Mouse (Mus musculus) kidney, postnatal 0 days (tissue): ENCODE results near the gene Ewsr1. TPM values are rescaled to one million over a fixed set of nuclear protein-coding genes. Genes with fewer than 3 reads are reported as not detected.
A peak's percentile ranks its signal among the peaks of the same experiment; 100 is the strongest.

Experiments used
- ATAC-seq: fragments of 200-750 bp; cut with Nextera tagmentation; replicated peaks from 2 replicates; pipeline ENCODE4 v1.8.0; 2017; ENCODE audit warnings: low read depth, moderate number of reproducible peaks, moderate TSS enrichment, moderate library complexity; ENCODE audit not compliant: low FRiP score
- DNase-seq: peaks from one replicate; pipeline ENCODE4 v3.0.0-alpha.2; 2016; ENCODE audit warnings: low spot score
- H3K27ac ChIP-seq: fragments of 300-500 bp; sonication (generic); 2 replicates; pipeline ENCODE4 v1.5.1; 2014; ENCODE audit warnings: mild to moderate bottlenecking
- H3K27me3 ChIP-seq: fragments of 300-500 bp; sonication (generic); 2 replicates; pipeline ENCODE4 v1.6.1; 2014; ENCODE audit warnings: low read length, mixed read lengths; ENCODE audit not compliant: insufficient read depth
- H3K36me3 ChIP-seq: fragments of 300-500 bp; sonication (generic); 2 replicates; pipeline ENCODE4 v1.6.1; 2014; ENCODE audit warnings: low read length, mixed read lengths; ENCODE audit not compliant: insufficient read depth
- H3K4me1 ChIP-seq: fragments of 300-500 bp; sonication (generic); replicated peaks from 2 replicates; pipeline ENCODE4 v1.6.1; 2014; ENCODE audit warnings: antibody characterized with exemption, low read length, mixed read lengths; ENCODE audit not compliant: insufficient read depth
- H3K4me2 ChIP-seq: fragments of 300-500 bp; sonication (generic); 2 replicates; pipeline ENCODE4 v1.6.1; 2014; ENCODE audit warnings: mild to moderate bottlenecking, low read length, moderate library complexity, mixed read lengths
- H3K4me3 ChIP-seq: fragments of 300-500 bp; sonication (generic); replicated peaks from 2 replicates; pipeline ENCODE4 v1.5.1; 2014; ENCODE audit warnings: low read depth, low read length
- H3K9ac ChIP-seq: fragments of 300-500 bp; sonication (generic); 2 replicates; pipeline ENCODE4 v1.6.1; 2014; ENCODE audit warnings: low read depth, low read length
- H3K9me3 ChIP-seq: fragments of 300-500 bp; sonication (generic); replicated peaks from 2 replicates; pipeline ENCODE4 v1.6.1; 2016; ENCODE audit warnings: low read length, inconsistent platforms, mixed read lengths
- CTCF ChIP-seq: IDR thresholded peaks from 2 replicates; pipeline ENCODE4 v1.5.1; 2016; ENCODE audit warnings: antibody characterized with exemption, low read depth, mild to moderate bottlenecking, moderate library complexity
- WGBS: fragments of 180-500 bp; shearing (Covaris S2); extraction: QIAGEN DNeasy Blood & Tissue Kit; methylation state at CpG from one replicate; pipeline ENCODE4 v1.1.7; 2014; 5-methylcytosine and 5-hydroxymethylcytosine counted together
- polyA plus RNA-seq: library from polyadenylated mRNA; unstranded; fragments of >200 nt; fragmentation: Nextera tagmentation; extraction: Ambion mirVana; gene quantifications from 2 replicates; pipeline ENCODE4 v1.2.1, GENCODE M21; 2015

Ewsr1 gene
- polyA plus RNA-seq, 1 experiment from 2014 or later: 477 TPM

GRCm38 (mm10) chr11:5114931-5115581 lies 16.0 kb upstream of the Ewsr1 start:
- H3K9ac ChIP-seq: no peak overlapping the region
- peak; percentile 93 for DNase-seq
- H3K36me3 ChIP-seq: 0 out of 2 replicates have a peak, but pooled peaks cover 4% of the 10 kb centered on the region
- no peaks in the 10 kb centered on the region for H3K4me1 ChIP-seq
- peak; percentile 67 for ATAC-seq
- TF ChIP-seq CTCF: peak; percentile 100
- no peak overlapping the region for H3K4me3 ChIP-seq
- H3K9me3 ChIP-seq: no peaks in the 10 kb centered on the region
- H3K27ac ChIP-seq: no peak overlapping the region
- H3K4me2 ChIP-seq: no peak overlapping the region
- WGBS: 26% methylated on average over 13 of the region's 13 CpGs
- H3K27me3 ChIP-seq: no peaks in the 10 kb centered on the region

- ATAC-seq: no peak
These were observed 14.6 kb upstream of the Ewsr1 start for GRCm38 (mm10) chr11:5113645-5114044.

GRCm38 (mm10) chr11:5109441-5109840 lies 10.4 kb upstream of the Ewsr1 start:
- Histone ChIP-seq H3K9me3 (no peaks in the 10 kb centered on the region), H3K36me3 (peaks cover 14% of the 10 kb centered on the region), H3K4me2 (no peak overlapping the region), H3K4me1 (no peaks in the 10 kb centered on the region), H3K9ac (no peak overlapping the region), H3K27me3 (no peaks in the 10 kb centered on the region), H3K4me3 (no peak overlapping the region), H3K27ac (no peak overlapping the region)
- DNase-seq (no peak), ATAC-seq (no peak)
- no peak for TF ChIP-seq CTCF
- 68% methylated on average over 8 of the region's 8 CpGs for WGBS

More at GRCm38 (mm10) chr11:5113645-5114044, 14.6 kb upstream of the Ewsr1 start:
- H3K9me3 ChIP-seq: no peaks in the 10 kb centered on the region
- no peaks in the 10 kb centered on the region for H3K27me3 ChIP-seq
- 86% methylated on average over 7 of the region's 7 CpGs for WGBS
- DNase-seq: no peak
- no peaks in the 10 kb centered on the region for H3K4me1 ChIP-seq
- no peak for TF ChIP-seq CTCF
- H3K4me2 ChIP-seq: no peak overlapping the region
- no peak overlapping the region for H3K27ac ChIP-seq
- peaks cover 3% of the 10 kb centered on the region; the same call in 1 of the 2 replicates for H3K36me3 ChIP-seq
- H3K9ac ChIP-seq: no peak overlapping the region
- H3K4me3 ChIP-seq: no peak overlapping the region

GRCm38 (mm10) chr11:5103986-5104509 lies 5.0 kb upstream of the Ewsr1 start:
- Histone ChIP-seq H3K9ac (no peak overlapping the region), H3K36me3 (peaks cover 11% of the 10 kb centered on the region), H3K4me1 (0 out of 2 replicates have a peak, but pooled peaks cover 6% of the 10 kb centered on the region), H3K27me3 (no peaks in the 10 kb centered on the region), H3K4me2 (no peak overlapping the region), H3K4me3 (no peak overlapping the region), H3K9me3 (no peaks in the 10 kb centered on the region), H3K27ac (no peak overlapping the region)
- ATAC-seq: no peak
- WGBS: 95% methylated on average over 4 of the region's 4 CpGs
- TF ChIP-seq CTCF: no peak
- no peak for DNase-seq

GRCm38 (mm10) chr11:5102384-5102783 lies 3.3 kb upstream of the Ewsr1 start:
- no peak for TF ChIP-seq CTCF
- Histone ChIP-seq H3K4me2 (no peak overlapping the region), H3K4me3 (no peak overlapping the region), H3K27me3 (no peaks in the 10 kb centered on the region), H3K9me3 (no peaks in the 10 kb centered on the region), H3K27ac (no peak overlapping the region), H3K4me1 (0 out of 2 replicates have a peak, but pooled peaks cover 6% of the 10 kb centered on the region), H3K36me3 (peaks cover 11% of the 10 kb centered on the region; the same call in 1 of the 2 replicates), H3K9ac (no peak overlapping the region)
- no peak for DNase-seq
- WGBS: 86% methylated on average over 7 of the region's 7 CpGs
- no peak for ATAC-seq

- Histone ChIP-seq H3K9me3 (no peaks in the 10 kb centered on the region), H3K4me2 (no peak overlapping the region), H3K27me3 (no peaks in the 10 kb centered on the region), H3K27ac (0 out of 2 replicates have a peak overlapping the region, but pooled peaks have one; percentile 50), H3K4me1 (0 out of 2 replicates have a peak, but pooled peaks cover 6% of the 10 kb centered on the region), H3K36me3 (0 out of 2 replicates have a peak, but pooled peaks cover 11% of the 10 kb centered on the region), H3K9ac (no peak overlapping the region; the same call in 1 of the 2 replicates), H3K4me3 (no peak overlapping the region)
- TF ChIP-seq CTCF: no peak
- WGBS: 71% methylated on average over 6 of the region's 6 CpGs
- ATAC-seq: no peak
- DNase-seq: no peak
These were observed 2.6 kb upstream of the Ewsr1 start for GRCm38 (mm10) chr11:5101641-5102040.
